Mouse (Mus musculus) left cerebral cortex, postnatal 14 days (tissue): ENCODE measurements at regions not wholly inside any gene's neighbourhood (a gene's known extent, or its start where the extent isn't known, plus 50 kb on each side); places are given as distances from the start of the nearest gene placed in this dataset.

Source experiments
- DNase-seq, 2 experiments: peaks; one replicate each; pipeline ENCODE4 v3.0.0; 2021 to 2022; ENCODE audit warnings: low spot score in 2 of 2, mixed read lengths in 1 of 2
- intact Hi-C: fragments of 180-260 bp; cut with DNase I; formaldehyde crosslinking; loops from one replicate; pipeline ENCODE4 v1.15.1; 2025

DNA sequence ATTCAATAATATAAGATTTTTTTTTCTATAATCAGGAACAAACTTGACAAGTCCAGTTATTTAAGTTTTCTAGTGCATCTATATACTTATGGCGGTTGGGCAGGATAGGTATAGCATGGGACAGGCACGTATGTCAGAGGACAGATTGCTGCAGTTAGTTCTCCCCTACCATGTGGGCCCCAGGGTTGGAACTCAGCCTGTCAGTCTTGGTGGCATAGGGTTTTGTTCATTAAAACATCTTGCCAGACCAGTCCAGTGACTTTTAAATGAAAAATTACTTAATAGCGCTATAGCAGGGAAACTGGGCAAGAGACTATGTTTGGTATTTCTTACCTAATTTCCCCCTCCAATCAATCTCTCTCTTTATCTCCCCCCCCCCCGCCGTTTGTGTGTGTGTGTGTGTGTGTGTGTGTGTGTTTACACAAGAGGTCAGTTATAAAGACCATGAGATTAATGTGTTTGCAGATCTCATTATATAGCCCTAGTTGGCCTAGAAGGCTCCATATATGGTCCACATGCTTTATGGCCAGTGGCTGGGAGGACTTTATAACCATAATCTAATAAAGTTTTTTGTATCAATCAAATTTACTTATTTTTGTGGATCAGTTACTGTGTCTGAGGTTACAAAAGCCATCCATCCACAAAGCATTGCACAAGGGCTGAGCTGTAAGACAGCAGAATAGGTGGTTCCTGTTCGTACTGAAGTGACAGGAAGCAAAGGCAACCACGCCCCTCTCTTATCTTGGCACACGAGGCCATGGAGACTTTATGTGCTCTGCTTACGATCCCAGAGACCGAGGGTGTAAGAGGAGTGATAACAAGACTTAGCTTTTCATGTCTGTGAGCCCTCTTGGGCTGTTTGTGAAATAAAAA, 208.5 kb upstream of the Pfn2 start:
- intact Hi-C loops, result no loop called here
- DNase-seq, result no peak

DNA sequence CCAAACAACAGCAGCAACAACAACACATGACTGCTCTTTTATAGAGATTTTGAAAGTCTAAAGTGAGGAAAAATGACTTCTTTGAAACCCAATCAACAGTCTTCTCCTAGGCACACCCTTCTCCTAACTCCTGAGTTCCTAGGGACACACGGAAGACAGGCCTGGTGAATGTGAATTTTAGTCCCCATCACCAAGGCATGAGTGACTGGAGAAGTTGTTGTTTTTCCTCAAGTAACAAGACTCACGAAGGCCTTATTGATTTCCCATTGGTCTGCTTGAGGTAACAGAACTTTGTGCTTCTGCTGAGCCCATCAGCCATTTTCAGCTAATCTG, 209.2 kb upstream of the Pfn2 start:
- intact Hi-C loops, result no loop called here
- DNase-seq, result no peak

DNA sequence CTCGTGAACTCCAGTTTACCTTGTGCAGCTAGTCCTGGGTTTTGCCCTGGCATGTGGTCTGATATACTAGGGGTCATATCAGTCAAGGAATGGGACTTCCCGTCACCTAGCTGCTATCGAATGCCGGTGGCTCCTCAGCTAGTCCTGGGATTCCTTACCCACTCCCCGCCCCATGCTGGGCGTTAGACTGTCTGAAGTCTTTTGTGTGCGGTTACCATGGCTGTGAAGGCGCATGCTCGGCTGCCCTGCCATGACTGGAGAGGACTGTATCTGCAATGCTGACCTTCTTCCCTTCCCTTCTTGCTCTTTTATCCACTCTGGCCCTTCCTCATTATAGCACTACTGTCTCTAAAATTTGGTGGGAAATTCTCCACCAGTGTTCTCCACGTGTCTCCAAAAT, 210.3 kb upstream of the Pfn2 start:
- intact Hi-C loops, result no loop called here
- no peak for DNase-seq

DNA sequence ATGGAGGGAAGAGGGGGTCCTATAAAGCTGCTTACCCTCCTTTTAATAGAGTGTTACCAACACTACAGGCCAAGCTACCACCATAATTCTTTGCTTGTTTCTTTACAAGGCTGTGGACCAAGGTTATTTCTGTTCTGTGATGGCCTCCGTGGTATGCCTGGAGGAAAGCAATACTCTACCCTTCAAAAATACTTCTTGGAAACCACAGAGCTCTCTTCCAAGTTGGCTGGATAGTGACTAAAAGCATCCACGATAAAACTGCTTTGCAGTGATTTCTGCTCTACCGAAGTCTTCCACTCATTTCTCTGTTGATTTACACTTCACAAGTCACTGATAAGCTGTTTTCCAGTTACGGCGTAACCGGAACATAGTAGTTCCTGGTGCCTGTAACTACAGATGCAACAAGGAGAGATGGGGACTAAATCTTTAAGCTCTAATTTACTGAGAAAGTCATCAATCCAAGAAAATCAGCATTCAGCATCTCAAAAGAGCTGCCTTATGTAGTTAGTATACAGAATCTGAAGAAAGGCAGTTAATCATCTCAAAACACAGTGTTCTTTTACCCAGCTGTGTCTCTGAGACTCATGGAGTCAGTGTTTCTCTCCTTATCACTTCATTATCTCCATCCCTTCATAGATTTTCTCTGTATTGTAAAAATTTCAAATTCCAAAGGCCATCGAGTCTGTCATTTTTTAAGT, 216.1 kb upstream of the Pfn2 start:
- DNase-seq, result no peak
- intact Hi-C loops, result no loop called here

DNA sequence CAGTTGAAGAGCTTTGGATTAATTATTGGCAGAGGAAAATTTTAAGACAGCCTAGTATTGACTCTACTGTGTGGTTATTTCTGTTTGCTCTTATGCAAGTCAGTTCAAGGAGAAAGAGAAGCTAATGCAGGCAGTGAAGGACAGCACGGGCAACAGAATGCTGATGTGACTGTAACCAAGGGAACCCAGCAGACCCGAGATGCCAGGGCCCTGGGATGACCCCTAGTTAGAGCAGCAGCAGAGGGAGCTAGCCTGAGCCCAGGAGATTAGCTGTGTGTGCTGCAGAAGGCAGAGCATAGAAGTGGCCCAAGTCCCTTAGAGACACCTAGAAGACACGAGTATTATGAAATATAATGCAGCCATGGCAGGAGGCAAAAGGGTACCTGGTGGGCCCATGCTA, 223.7 kb upstream of the Pfn2 start:
- no peak for DNase-seq
- intact Hi-C loops, result no loop called here

DNA sequence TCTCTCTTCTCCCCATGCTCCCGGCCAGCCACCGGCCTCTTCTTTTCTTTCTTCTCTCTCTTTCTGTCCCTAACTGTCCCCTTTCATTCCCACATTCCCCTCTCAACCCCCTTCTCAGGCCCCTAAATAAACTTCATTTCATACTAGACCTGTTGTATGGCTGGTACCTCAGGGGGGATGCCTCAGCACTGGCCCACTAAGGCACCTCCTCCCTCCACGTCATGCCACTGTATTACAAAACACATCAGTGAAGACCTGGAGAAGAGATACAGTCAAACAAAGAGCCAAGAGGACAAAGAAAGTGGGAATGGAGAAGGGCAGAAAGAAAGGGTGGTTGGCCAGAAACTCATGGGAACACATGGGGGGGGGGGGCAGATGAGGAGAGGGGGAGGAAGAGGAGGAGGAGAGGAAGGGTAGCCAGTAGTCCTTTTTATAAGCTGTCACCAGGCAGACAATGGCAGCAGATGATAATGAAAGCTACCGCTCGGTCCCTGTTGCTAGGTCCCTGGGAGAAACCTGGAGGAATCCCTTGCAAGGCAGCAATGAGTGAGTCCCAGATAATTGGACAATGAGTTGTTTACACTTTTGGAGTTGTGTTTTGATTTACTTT, 224.5 kb upstream of the Pfn2 start:
- intact Hi-C loops, result no loop called here
- no peak for DNase-seq

DNA sequence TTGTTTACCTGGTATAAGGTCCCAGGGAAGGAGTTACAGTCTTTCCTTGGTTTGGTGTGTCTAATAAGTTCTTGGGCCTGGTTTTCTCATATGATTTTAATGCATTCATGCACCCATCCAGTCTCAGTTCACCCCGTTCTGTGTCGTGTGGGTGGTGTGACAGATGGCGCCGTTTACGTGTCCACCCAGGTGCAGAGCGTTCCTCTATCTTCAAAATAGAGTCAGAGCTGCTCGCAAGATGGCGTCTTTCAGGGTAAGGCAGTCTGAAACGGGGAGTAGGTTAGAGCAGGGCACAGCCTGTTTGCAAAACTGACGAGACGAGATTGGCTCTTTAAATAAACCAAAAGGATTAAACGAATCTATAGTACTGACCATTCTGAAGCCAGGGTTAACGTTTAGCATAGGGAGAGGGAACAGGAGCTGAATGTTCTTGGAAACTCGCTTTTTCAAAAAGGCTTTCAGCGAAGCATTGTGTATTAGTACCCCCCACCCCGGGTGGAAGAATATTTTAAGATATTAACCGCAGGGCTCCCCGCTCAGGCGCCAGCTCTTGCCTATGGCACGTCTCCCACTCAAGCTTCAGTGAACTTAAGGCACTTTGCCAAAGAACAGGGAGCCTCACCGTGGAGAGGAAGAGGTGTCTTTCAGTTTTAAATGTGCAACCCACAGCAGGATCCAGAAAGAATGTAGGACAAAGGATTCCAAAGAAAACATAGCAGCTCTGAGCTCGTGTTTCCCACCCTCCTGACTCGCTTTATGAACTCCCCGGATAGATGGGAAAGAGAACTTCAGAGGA, 241.7 kb upstream of the Pfn2 start:
- intact Hi-C loops, result no loop called here
- peak in 1 of 2 experiments; percentile 19 for DNase-seq

DNA sequence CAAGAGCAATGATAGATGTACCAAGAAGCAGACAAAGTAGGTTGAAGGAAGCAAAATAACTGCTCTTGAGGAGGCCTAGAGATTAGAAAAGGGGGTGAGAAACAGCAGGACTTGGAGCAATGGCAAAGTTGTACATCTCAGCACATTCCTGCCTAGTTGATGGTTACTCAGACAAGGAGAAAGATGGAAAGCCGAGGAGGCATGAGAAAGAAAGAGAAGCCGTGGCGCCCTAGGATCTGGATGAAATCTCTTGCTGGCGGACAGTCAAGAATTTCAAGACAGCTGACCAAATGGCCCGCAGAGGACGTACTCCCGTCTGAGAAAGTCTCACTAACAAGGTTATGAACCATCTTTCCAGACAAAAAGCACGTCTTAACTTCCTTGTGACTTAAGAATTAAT, 242.5 kb upstream of the Pfn2 start:
- intact Hi-C loops, result no loop called here

DNA sequence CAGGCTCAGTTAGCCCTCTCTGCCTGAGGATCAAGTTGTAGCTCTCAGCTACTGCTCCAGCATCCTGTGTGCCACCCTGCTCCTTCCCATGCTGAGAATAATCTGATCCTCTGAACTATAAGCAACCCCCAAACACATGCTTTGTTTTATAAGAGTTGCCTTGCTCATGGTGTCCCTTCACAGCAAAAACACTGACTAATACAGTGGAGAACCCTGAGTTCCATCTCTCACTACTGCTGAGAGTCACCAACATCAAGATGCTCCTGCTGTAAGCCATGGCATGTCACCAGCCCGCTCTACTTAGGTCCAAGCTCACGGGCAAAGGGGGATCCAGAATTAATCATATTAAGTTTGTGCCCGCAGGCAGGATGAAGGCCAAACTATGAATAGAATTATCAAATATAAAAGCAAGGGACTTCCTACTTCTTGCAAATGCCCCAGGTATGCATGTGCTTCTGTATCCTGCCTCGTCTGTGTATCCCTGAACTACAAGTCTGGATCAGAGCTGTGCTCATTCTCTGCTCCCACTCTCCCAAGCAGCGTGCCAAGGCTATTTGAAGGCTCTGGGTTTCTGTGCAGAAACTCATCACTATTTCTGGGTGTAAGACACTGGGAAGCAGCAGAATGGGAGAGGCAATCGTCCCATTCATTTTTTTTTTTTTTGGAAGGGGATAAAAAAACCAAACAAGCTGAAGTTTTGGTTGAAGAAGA, 243.7 kb upstream of the Pfn2 start:
- intact Hi-C loops, result no loop called here
- DNase-seq, result peak; percentile 69 to 79

More for the DNA sequence above, 242.5 kb upstream of the Pfn2 start:
- DNase-seq, result no peak

DNA sequence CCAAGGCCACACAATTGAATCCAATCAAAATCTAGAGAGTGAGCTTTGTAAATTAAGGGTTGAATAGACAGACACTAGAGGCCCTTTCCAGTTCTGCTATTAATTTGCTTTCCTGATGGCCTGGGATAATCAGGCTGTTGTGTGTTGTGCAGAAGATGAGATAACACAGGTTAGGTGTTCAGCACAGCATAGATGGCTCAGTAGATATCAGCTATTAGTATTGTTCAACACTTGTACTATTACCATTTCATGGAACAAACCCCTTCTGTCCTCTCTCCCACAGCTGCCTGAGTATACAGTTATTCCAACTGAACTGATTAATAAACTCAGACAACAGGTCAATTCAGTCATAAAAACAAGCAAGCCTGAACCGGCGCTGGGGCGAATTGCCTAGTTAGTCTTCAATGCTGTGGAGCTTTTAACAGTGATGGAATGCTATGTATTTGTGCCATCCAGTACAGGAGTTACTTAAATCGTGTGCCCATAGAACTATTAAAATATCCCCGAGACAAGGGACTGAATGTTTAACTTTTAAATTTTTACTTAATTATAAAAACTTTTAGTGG, 263.1 kb upstream of the Pfn2 start:
- intact Hi-C loops, result no loop called here
- no peak for DNase-seq

DNA sequence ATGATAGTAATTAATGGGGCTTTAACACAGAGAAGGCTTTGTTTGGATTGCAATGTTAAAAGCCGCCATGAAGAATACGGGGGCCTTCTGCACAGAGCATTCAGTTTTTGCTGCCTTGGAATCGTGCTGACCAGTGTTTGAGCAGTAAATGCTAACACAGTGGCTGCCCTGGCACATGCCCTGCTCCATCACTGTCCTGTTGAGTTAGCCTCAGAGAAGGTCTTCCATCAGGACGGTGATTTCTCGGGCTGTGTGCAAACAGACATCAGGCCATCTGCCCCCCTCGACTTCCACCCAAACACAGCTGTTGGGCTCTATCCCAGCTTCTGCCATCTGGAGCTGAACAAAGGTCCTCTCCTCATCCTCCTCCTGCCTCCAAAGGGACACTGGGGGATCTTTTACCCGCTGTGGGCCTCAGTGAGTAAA, 264.6 kb upstream of the Pfn2 start:
- no peak for DNase-seq
- intact Hi-C loops, result no loop called here

DNA sequence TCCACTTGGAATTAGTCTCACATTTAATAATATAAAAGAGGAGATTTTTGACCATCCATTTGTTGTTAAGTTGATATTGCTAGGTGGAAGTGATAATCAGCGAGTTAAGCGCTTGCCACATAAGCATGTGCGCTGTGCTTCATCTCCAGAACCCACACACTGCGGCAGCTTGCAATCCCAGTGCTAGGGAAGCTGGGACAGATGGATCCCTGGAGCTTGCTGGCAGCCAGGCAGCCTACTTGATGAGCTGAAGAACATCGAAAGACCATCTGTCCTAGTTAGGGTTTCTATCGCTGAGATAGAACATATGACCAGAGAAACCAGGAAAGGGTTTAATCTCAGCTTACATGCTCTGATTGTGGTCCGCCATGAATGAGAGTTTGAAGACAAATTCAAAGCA, 266.1 kb upstream of the Pfn2 start:
- intact Hi-C loops, result no loop called here
- DNase-seq, result no peak

DNA sequence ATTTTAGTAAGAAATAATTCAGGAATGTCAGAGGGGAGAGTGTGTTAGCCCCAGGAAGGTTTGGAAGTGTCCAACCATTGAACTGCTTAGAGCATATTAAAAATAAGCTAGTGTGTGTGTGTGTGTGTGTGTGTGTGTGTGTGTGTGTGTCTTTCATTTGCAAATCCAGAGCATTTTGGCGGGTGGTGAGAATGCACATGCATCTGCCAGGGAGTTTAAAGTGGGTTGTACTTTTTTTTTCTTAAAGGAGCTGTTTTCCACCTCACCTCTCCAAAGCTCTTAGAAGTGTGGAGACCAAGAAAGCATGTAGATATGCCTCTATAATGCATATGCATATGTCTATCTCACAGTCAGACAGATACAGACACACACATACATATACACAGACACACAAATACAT, 267.6 kb upstream of the Pfn2 start:
- DNase-seq, result peak in 1 of 2 experiments; percentile 43
- intact Hi-C loops, result loop anchor here (5.0 kb wide), 1 partner anchor 118 kb away; no protein-coding TSS in a partner anchor

DNA sequence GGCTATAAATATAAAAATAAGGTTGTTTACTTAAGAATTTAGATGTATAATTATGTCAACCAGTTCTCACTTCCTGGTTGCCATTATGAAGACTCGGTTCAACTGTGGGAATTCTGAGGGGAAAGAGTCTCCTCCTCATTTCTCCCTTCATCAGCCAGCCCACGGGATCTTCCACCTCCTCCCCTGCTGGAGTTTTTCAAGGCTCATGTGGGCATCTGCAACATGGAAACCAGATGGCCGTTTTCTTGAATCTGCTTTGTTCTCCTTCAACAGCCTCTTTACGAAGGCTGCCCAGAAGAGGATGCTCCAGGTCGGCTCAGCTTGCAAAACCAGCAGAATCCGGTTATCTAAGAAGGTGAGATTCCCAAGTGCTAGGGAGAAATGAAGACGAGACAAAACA, 269.0 kb upstream of the Pfn2 start:
- intact Hi-C loops, result loop anchor here (5.0 kb wide), 1 partner anchor 120 kb away; no protein-coding TSS in a partner anchor
- peak in 1 of 2 experiments; percentile 62 for DNase-seq

DNA sequence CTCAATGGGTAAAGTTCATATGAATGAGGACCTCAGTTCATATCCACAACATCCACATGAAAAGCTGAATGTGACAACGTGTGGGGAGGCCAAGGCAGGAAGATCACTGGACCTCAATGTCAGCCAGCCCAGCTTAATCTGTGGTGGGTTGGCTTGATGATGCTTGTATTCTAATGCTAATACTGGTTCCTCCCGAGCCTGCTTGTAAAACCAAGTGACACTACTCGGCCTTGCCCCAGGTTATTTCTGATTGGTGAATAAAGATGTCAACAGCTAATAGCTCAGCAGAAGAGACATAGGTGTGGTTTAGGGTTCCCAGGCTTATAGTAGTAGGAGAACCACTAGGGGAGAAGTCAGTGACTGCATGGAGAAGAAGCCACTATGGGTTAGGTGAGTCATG, 272.2 kb upstream of the Pfn2 start:
- DNase-seq, result no peak
- intact Hi-C loops, result loop anchor here (2.0 kb wide), 1 partner anchor 453 kb away; no protein-coding TSS in a partner anchor

DNA sequence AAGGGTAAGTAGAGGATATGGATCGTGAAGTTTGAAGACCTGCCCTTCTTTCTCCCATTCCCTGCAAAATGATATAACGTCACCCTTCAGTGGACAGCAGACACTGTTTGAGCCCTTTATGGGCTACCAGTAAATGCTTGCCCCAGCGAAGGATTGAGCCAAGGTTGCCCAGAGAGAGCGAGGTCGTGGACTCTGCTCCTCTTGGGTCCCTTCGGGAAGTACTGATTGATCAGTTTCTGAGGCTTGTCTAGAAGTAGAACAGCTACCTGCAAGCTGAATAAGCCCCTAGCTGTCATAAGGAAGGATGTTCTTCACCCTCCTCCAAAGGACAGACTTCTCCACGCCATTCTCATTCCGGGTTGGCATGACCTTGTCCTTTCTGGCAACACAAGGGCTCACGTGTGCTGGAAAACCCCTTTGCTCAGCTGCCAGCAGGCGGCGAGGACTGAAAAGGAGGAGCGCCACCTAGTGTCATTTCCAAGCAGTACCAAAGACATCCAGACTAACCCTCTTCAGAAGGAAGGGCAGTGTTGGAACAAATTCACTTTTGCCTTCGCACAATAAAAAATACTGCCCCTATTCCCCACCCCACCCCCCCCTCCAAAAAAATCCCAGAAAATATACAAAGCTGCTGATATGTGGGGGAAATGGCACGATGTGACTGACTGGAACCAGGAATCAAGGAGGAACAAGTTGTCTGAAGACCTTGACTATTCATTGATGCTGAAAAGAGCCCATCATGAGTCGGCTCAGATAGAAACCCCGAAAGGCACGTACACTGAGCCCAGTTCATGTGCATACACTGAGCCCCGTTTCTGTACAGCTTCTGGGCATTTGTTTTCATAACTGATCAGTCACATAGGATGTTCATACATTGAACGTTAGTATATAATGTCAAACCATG, 274.8 kb upstream of the Pfn2 start:
- DNase-seq, result peak; percentile 73 to 84
- intact Hi-C loops, result loop anchor here (2.0 kb wide), 1 partner anchor 276 kb away; no protein-coding TSS in a partner anchor

DNA sequence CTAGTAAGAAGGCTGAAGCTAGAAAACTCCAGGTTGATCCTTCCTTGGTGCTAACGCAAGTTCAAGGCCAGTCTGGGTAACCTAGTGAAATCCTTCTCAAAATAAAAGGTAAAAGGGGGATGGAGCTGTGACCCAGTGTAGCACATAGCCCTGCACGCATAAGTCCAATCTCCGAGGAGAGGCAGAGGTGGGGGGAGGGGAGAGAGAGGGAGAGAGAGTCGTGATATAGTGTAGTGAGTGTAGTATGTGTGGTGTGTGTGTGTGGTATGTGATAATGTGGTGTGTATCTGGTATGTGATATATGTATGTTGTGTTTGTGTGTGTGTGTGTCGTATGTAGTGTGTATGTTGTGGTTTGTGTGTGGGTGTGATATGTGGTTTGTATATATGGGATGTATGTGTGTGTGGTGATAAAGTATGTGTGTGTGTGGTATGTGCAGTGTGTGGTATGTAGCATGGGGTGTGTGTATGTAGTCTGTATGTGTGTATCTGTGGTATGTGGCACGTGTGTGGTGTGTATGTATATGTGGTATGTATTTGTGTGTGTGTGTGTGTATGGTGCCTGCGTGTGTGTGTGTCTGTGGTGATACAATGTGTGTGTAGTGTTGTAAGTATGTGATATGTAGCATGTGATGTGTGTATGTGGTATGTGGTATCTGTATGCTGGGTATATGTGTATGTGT, 275.7 kb upstream of the Pfn2 start:
- intact Hi-C loops, result loop anchor here (2.0 kb wide), 1 partner anchor 277 kb away; no protein-coding TSS in a partner anchor
- DNase-seq, result no peak
